Mouse (Mus musculus): ENCODE data around the gene Gm27021. TPM values are rescaled to one million over a fixed set of nuclear protein-coding genes. Genes with fewer than 3 reads are reported as not detected.

Gm27021 gene
- not detected for total RNA-seq (2023)

GRCm38 (mm10) chr8:120667561-120668373, at the start of gene Gm27021, which contains the start of gene Cox4i1:
Gm27021 (minus strand) TSS chr8:120668079.
Cox4i1 (plus strand) TSS chr8:120668222.

GRCm38 (mm10) chr8:120668374-120668905, 561 bp upstream of the Gm27021 start, which contains the start of gene Emc8:
Emc8 (minus strand) TSS chr8:120668573.

DNA sequence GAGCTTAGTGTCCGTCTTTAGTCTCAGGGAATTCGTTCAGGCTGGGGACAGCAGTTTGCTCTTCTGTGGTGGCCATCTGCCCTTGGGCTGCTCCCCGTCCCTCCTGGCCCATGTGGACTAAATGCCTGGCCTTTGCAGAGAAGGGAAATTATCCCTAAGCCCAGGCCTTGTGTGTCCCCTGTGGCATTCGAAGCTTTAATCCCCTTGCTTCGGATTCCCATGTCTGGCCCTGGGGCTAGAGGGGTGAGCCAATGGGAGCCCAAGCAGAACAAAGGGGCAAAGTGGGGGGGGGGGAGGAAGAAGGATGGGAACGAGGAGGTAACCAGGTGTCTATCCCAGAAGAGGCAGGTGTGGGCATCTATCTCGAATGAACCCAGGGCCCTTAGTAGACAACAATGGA, 20.3 kb downstream of the Gm27021 start, which contains the start of gene 1190005I06Rik:
1190005I06Rik (minus strand) TSS at position 101 of the 400 bp plus-strand sequence.

GRCm38 (mm10) chr8:120588908-120589771, 78.7 kb downstream of the Gm27021 start, which contains the start of gene Gins2:
Gins2 (minus strand) TSS chr8:120589304.

Other genes starting within 250 kb of the Gm27021 start
- 10 to 100 TPM; 23.5 to 27.2 TPM for gene Gins2, start 78.8 kb downstream of the Gm27021 start, total RNA-seq (2023)
- gene 1190005I06Rik, start 20.4 kb downstream of the Gm27021 start, total RNA-seq (2023) = not detected
- 100 to 1,000 TPM; 368 to 384 TPM for gene Cox4i1, start 143 bp upstream of the Gm27021 start, total RNA-seq (2023)
- 10 to 100 TPM; 31.3 to 37.7 TPM for gene Emc8, start 494 bp upstream of the Gm27021 start, total RNA-seq (2023)
- 100 to 1,000 TPM; 108 to 109 TPM for gene Irf8, start 68.3 kb upstream of the Gm27021 start, total RNA-seq (2023)